Mouse (Mus musculus): ENCODE measurements around the gene Pomt1. TPM values are rescaled to one million over a fixed set of nuclear protein-coding genes. Genes with fewer than 3 reads are reported as not detected.

The Pomt1 gene
- polyA plus RNA-seq, 1 experiment from 2014 or later = 22.3 TPM

GRCm38 (mm10) chr2:32200712-32201111, 35.7 kb upstream of the Pomt1 start:
- no peak overlapping the region for H3K4me2 ChIP-seq (ENCODE audit: low read length)
- ATAC-seq (no peak), DNase-seq (ENCODE audit: low spot score) (no peak)
- no peaks in the 10 kb centered on the region for H3K27me3 ChIP-seq (replicated peaks; ENCODE audit: control insufficient read depth, insufficient read depth, low read length)
- no peaks in the 10 kb centered on the region for H3K4me1 ChIP-seq (ENCODE audit: control insufficient read depth, insufficient read depth, low read length)
- no peak overlapping the region for H3K4me3 ChIP-seq (ENCODE audit: low read depth, low read length)
- 97% methylated on average over 11 of the region's 11 CpGs for WGBS
- no peak overlapping the region for H3K9ac ChIP-seq (ENCODE audit: low read length)
- H3K27ac ChIP-seq (ENCODE audit: low read depth, low read length) = 0 out of 2 replicates have a peak overlapping the region, but pooled peaks have one; percentile 6
- no peaks in the 10 kb centered on the region for H3K9me3 ChIP-seq (replicated peaks; ENCODE audit: control insufficient read depth, low read length)
- peaks cover 100% of the 10 kb centered on the region for H3K36me3 ChIP-seq (ENCODE audit: control insufficient read depth, insufficient read depth, low read length)

- ATAC-seq (peak; percentile 62), DNase-seq (ENCODE audit: low spot score) (peak; percentile 73)
- Histone ChIP-seq H3K27ac (ENCODE audit: low read depth, low read length) (0 out of 2 replicates have a peak overlapping the region, but pooled peaks have one; percentile 18), H3K27me3 (replicated peaks; ENCODE audit: control insufficient read depth, insufficient read depth, low read length) (no peaks in the 10 kb centered on the region), H3K36me3 (ENCODE audit: control insufficient read depth, insufficient read depth, low read length) (peaks cover 100% of the 10 kb centered on the region), H3K4me2 (ENCODE audit: low read length) (no peak overlapping the region), H3K9me3 (replicated peaks; ENCODE audit: control insufficient read depth, low read length) (no peaks in the 10 kb centered on the region), H3K4me3 (ENCODE audit: low read depth, low read length) (no peak overlapping the region), H3K4me1 (ENCODE audit: control insufficient read depth, insufficient read depth, low read length) (no peaks in the 10 kb centered on the region), H3K9ac (ENCODE audit: low read length) (no peak overlapping the region)
- 43% methylated on average over 7 of the region's 7 CpGs for whole genome bisulfite sequencing
These were observed 34.9 kb upstream of the Pomt1 start for GRCm38 (mm10) chr2:32201527-32201926.

DNA sequence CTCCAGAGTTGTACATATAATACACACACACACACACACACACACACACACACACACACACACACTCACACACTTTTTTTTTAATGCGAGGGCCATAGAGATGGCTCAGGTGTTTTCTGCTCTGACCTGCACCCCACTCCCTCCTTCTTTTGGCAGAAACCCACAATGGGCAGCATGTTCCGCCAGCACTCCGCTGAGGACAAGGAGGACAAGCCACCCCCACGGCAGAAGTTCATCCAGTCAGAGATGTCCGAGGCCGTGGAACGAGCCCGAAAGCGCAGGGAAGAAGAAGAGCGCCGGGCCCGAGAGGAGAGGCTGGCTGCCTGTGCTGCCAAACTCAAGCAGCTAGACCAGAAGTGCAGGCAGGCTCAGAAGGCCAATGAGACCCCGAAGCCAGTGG, 32.5 kb upstream of the Pomt1 start:
- Histone ChIP-seq H3K9ac (ENCODE audit: low read length) (no peak overlapping the region), H3K4me2 (ENCODE audit: low read length) (no peak overlapping the region), H3K9me3 (replicated peaks; ENCODE audit: control insufficient read depth, low read length) (no peaks in the 10 kb centered on the region), H3K4me3 (ENCODE audit: low read depth, low read length) (no peak overlapping the region), H3K4me1 (ENCODE audit: control insufficient read depth, insufficient read depth, low read length) (no peaks in the 10 kb centered on the region), H3K27me3 (replicated peaks; ENCODE audit: control insufficient read depth, insufficient read depth, low read length) (no peaks in the 10 kb centered on the region), H3K27ac (ENCODE audit: low read depth, low read length) (no peak overlapping the region), H3K36me3 (ENCODE audit: control insufficient read depth, insufficient read depth, low read length) (peaks cover 100% of the 10 kb centered on the region)
- 91% methylated on average over 13 of the region's 13 CpGs for WGBS
- ATAC-seq (no peak), DNase-seq (ENCODE audit: low spot score) (no peak)

DNA sequence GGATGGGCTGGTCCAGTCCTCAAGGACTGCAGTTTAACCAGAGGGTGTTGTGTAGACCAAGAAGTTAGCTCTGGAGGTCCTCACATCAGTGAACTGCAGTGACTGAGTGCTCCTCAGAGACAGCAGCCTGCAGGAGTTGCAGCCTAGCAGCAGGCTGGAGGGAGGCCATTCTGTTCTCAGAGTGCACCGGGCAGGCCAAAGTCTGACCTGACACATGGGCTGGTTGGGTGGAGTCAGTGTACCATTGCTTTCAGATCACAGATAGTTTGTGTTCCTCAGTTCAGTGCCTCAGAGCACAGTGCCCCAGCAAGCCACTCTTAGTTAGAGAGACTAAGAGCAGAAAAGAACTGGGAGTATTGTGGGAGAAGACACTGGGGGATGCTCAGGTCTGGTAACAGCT, 28.7 kb upstream of the Pomt1 start:
- 96% methylated on average over 1 of the region's 1 CpGs for WGBS
- DNase-seq (ENCODE audit: low spot score) (no peak), ATAC-seq (no peak)
- no peaks in the 10 kb centered on the region for H3K27me3 ChIP-seq (replicated peaks; ENCODE audit: control insufficient read depth, insufficient read depth, low read length)
- no peak overlapping the region for H3K4me3 ChIP-seq (ENCODE audit: low read depth, low read length)
- H3K9ac ChIP-seq (ENCODE audit: low read length) = no peak overlapping the region
- no peak overlapping the region for H3K4me2 ChIP-seq (ENCODE audit: low read length)
- H3K4me1 ChIP-seq (ENCODE audit: control insufficient read depth, insufficient read depth, low read length) = no peaks in the 10 kb centered on the region
- peaks cover 99% of the 10 kb centered on the region for H3K36me3 ChIP-seq (ENCODE audit: control insufficient read depth, insufficient read depth, low read length)
- H3K9me3 ChIP-seq (replicated peaks; ENCODE audit: control insufficient read depth, low read length) = no peaks in the 10 kb centered on the region
- no peak overlapping the region for H3K27ac ChIP-seq (ENCODE audit: low read depth, low read length)

GRCm38 (mm10) chr2:32211689-32212088, 24.7 kb upstream of the Pomt1 start:
- H3K4me3 ChIP-seq (ENCODE audit: low read depth, low read length) = no peak overlapping the region
- no peak overlapping the region for H3K9ac ChIP-seq (ENCODE audit: low read length)
- H3K36me3 ChIP-seq (ENCODE audit: control insufficient read depth, insufficient read depth, low read length) = peaks cover 99% of the 10 kb centered on the region
- H3K4me2 ChIP-seq (ENCODE audit: low read length) = no peak overlapping the region
- H3K4me1 ChIP-seq (ENCODE audit: control insufficient read depth, insufficient read depth, low read length) = no peaks in the 10 kb centered on the region
- ATAC-seq = no peak
- 93% methylated on average over 8 of the region's 8 CpGs for WGBS
- DNase-seq (ENCODE audit: low spot score) = no peak
- no peak overlapping the region for H3K27ac ChIP-seq (ENCODE audit: low read depth, low read length)
- no peaks in the 10 kb centered on the region for H3K9me3 ChIP-seq (replicated peaks; ENCODE audit: control insufficient read depth, low read length)
- no peaks in the 10 kb centered on the region for H3K27me3 ChIP-seq (replicated peaks; ENCODE audit: control insufficient read depth, insufficient read depth, low read length)

DNA sequence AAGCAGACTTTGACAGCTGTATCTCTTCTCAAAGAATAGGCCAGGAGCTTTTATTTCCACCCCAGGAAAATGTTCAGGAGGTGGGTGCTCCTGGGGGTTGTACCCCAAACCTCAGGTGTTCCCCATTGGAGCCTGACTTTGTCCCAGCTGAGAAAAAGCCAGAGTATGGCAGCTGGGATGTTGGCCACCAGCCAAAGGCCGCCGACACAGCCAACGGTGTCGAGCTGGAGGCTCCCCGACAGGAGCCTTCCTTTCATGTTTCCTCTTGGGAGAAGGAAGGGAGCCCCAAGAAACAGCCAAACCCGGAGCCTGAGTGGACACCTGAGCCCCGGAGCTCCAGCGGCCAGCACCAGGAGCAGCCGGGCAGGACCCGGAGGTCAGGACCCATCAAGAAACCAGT, 23.4 kb upstream of the Pomt1 start:
- ATAC-seq (no peak), DNase-seq (ENCODE audit: low spot score) (peak; percentile 19)
- Histone ChIP-seq H3K27me3 (replicated peaks; ENCODE audit: control insufficient read depth, insufficient read depth, low read length) (no peaks in the 10 kb centered on the region), H3K4me3 (ENCODE audit: low read depth, low read length) (no peak overlapping the region), H3K4me2 (ENCODE audit: low read length) (no peak overlapping the region), H3K9ac (ENCODE audit: low read length) (no peak overlapping the region), H3K4me1 (ENCODE audit: control insufficient read depth, insufficient read depth, low read length) (no peaks in the 10 kb centered on the region), H3K9me3 (replicated peaks; ENCODE audit: control insufficient read depth, low read length) (no peaks in the 10 kb centered on the region), H3K27ac (ENCODE audit: low read depth, low read length) (0 out of 2 replicates have a peak overlapping the region, but pooled peaks have one; percentile 27), H3K36me3 (ENCODE audit: control insufficient read depth, insufficient read depth, low read length) (peaks cover 99% of the 10 kb centered on the region)
- 60% methylated on average over 10 of the region's 10 CpGs for WGBS

DNA sequence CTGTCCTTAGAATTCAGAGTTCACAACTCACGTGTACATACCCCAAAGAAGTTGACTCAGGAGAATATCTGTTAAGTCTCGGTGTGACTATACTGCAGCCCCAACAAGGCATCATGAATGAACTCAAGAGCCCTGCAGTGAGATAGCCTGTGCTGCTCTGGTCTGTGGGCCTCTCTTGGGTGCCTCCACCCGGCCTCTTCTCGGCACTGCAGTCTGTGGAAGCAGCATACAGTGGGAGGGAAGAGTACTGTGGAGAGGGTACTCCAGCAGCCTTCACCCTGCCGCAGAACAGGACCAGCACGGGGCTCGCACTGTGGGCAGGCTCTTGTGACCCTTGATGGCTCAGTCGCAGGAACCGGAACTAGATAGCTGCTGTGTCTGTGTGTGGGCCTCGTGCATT, 20.8 kb upstream of the Pomt1 start:
- WGBS = 92% methylated on average over 10 of the region's 10 CpGs
- H3K9ac ChIP-seq (ENCODE audit: low read length) = no peak overlapping the region
- H3K27ac ChIP-seq (ENCODE audit: low read depth, low read length) = no peak overlapping the region
- H3K4me2 ChIP-seq (ENCODE audit: low read length) = no peak overlapping the region
- H3K27me3 ChIP-seq (replicated peaks; ENCODE audit: control insufficient read depth, insufficient read depth, low read length) = no peaks in the 10 kb centered on the region
- DNase-seq (ENCODE audit: low spot score) (no peak), ATAC-seq (no peak)
- no peaks in the 10 kb centered on the region for H3K9me3 ChIP-seq (replicated peaks; ENCODE audit: control insufficient read depth, low read length)
- no peak overlapping the region for H3K4me3 ChIP-seq (ENCODE audit: low read depth, low read length)
- peaks cover 100% of the 10 kb centered on the region for H3K36me3 ChIP-seq (ENCODE audit: control insufficient read depth, insufficient read depth, low read length)
- no peaks in the 10 kb centered on the region for H3K4me1 ChIP-seq (ENCODE audit: control insufficient read depth, insufficient read depth, low read length)

DNA sequence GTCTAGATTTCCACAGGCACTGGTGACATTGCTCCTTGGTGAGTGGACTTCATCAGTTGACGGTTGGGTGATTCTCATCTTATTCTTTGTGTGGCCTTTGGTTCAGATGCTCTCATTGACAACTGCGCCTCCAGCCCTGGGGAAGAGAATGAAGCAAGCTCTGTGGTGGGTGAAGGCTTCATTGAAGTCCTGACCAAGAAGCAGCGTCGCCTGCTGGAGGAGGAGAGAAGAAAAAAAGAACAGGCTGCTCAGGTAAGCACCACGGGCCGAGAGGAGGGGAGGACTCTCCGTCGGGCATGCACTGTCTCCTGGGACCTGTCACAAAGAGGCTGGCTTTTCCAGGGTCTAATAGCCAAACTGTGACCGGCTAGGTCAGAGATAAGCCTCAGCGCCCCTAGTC, 19.9 kb upstream of the Pomt1 start:
- no peaks in the 10 kb centered on the region for H3K9me3 ChIP-seq (replicated peaks; ENCODE audit: control insufficient read depth, low read length)
- no peak overlapping the region for H3K4me2 ChIP-seq (ENCODE audit: low read length)
- H3K36me3 ChIP-seq (ENCODE audit: control insufficient read depth, insufficient read depth, low read length) = peaks cover 100% of the 10 kb centered on the region
- no peak overlapping the region for H3K9ac ChIP-seq (ENCODE audit: low read length)
- DNase-seq (ENCODE audit: low spot score) (no peak), ATAC-seq (no peak)
- H3K4me1 ChIP-seq (ENCODE audit: control insufficient read depth, insufficient read depth, low read length) = no peaks in the 10 kb centered on the region
- H3K4me3 ChIP-seq (ENCODE audit: low read depth, low read length) = no peak overlapping the region
- H3K27ac ChIP-seq (ENCODE audit: low read depth, low read length) = no peak overlapping the region
- whole genome bisulfite sequencing = 85% methylated on average over 10 of the region's 10 CpGs
- no peaks in the 10 kb centered on the region for H3K27me3 ChIP-seq (replicated peaks; ENCODE audit: control insufficient read depth, insufficient read depth, low read length)

GRCm38 (mm10) chr2:32217656-32218055, 18.7 kb upstream of the Pomt1 start:
- no peak for ATAC-seq

More at GRCm38 (mm10) chr2:32217656-32218055, 18.7 kb upstream of the Pomt1 start:
- H3K36me3 ChIP-seq (ENCODE audit: control insufficient read depth, insufficient read depth, low read length) = peaks cover 100% of the 10 kb centered on the region
- H3K4me2 ChIP-seq (ENCODE audit: low read length) = no peak overlapping the region
- whole genome bisulfite sequencing = 76% methylated on average over 8 of the region's 8 CpGs
- no peaks in the 10 kb centered on the region for H3K4me1 ChIP-seq (ENCODE audit: control insufficient read depth, insufficient read depth, low read length)
- no peak overlapping the region for H3K4me3 ChIP-seq (ENCODE audit: low read depth, low read length)
- H3K27me3 ChIP-seq (replicated peaks; ENCODE audit: control insufficient read depth, insufficient read depth, low read length) = no peaks in the 10 kb centered on the region
- DNase-seq (ENCODE audit: low spot score) = no peak
- H3K27ac ChIP-seq (ENCODE audit: low read depth, low read length) = no peak overlapping the region
- no peak overlapping the region for H3K9ac ChIP-seq (ENCODE audit: low read length)
- no peaks in the 10 kb centered on the region for H3K9me3 ChIP-seq (replicated peaks; ENCODE audit: control insufficient read depth, low read length)
